Mouse (Mus musculus) inflammation-experienced regulatory T-cells (primary cell): Measurements from ENCODE around the gene Ddt. TPM values are rescaled to one million over a fixed set of nuclear protein-coding genes. Genes with fewer than 3 reads are reported as not detected.

Experiments used
- polyA plus RNA-seq, 2 experiments: library from polyadenylated mRNA; unstranded; fragments of 100-300 nt; shearing (Covaris generic); gene quantifications; one replicate each; pipeline ENCODE4 v1.2.1; 2017

Gene Ddt
- 10 to 100 TPM; 42.9 to 61.3 TPM for polyA plus RNA-seq

DNA sequence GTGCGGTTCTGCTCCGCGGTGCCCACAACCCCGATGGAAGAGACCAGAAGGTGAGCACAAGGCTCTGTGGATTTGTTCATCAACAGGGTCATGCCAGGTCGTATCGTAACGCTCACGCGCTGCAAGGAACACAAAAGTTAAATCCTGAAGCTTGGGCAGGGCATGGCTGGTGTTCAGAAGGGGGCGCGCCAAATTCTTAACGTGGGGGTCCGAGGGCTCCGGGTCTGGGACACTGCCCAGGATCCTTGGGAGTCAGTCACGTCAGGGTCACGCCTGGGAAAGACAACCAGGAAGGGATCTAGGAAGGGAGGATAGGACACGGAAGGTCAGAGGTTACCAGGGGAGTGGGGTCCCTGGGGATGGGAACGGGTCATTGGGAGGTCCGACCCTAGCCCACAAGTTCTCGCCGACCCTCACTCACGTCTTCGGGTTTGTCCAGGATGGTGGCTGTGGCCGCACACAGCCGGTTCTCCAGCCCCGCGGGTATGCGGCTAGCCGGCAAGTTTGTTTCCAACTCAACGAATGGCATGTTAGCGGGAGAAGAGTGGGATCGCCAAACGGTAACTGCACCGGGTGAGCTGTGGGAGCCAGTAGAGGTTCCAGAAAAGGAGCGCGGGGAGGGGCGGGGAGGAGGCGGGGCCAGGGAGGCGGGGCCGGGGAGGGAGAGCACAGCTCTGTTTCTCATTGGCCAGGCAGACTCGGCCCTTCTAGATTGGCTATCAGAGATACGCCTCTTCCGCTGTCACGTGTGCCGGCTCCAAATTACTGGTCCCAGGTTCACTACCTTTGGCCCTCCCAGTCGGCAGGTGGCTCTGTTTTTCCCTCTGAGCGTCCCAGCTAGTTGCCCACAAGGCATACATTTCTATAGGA lies at the start of gene Ddt:
Ddt (minus strand) TSS at position 620 of the 870 bp plus-strand sequence.

GRCm38 (mm10) chr10:75822443-75822842 lies 49.2 kb upstream of the Ddt start, which contains the start of gene Gstt4:
TSS of gene Gstt4 (minus strand) at chr10:75822543.

DNA sequence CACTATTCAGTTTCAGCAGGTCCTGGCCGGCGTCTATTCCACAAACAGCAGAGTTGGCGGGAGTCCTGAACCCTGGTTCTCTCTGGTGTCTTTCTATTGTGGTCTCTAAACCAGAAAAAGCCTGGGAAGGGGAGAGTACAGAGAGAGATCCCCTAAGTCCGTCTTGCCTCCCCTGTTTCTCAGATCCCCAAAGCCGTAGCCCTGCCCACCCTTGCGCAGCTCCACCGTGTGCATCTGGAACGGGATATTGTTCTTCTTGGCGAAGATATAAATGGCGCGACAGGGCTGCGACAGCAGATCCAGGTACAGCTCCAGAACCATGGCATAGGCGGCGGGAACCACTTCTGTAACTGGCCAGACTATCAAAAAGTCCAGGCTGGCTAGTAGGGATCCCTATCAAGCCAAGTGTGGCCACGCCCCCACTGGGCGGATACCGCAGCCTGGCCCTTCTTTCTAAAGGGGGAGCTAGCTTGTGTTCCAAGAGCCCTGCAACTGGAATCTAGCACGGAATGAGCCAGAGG lies 25.0 kb upstream of the Ddt start, which contains the start of gene Gstt1:
Gstt1 (minus strand) TSS at position 409 of the 521 bp plus-strand sequence.

GRCm38 (mm10) chr10:75780769-75781578 lies 7.8 kb upstream of the Ddt start, which contains the start of the genes Gm20441 and Gstt3:
TSS of gene Gm20441 (minus strand) at chr10:75780954.
TSS of gene Gstt3 (minus strand) at chr10:75781414.

DNA sequence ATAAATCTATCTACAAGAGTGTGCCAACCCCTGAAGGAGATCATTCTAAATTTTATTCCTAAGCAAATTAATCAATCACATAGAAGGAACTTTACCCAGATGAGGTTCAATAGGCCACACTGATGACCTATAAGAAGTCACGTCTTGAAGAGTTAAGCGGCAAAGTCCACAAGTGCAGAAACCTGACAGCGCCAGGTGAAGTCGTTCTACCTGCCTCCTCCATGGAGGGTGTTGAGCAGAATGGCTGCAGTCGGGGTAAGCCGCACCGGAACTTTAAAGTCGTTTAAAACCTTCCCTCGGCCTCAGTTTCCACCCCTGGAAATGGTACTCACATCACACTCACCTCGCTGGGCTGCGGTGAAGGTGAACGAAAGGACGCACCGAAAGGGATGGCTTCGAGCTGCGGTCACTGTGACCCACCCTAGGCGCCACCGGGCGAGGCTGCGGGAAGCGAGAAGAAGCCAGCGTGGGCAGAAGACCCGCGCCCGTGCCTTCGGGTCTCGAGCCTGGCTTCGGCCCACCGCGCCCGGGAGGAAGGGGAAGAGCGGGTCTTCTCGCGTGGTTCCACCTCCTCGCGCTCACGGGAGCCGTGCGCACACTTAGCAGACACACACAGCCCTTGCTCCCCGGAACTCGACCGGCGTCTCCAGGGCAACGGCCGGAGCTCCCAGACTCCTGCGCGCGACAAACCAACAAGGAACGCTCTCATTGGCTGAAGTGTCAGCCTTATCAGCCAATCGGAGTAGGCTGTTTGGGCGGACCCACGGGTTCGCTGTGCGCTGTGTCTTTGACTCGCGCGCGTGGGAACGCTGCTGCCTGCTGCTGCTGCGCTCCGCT lies 9.3 kb downstream of the Ddt start, which contains the start of gene Cabin1:
Cabin1 (minus strand) TSS at position 660 of the 837 bp plus-strand sequence.

Other genes with a start within 250 kb of the Ddt start
- gene Lrrc75b, start 213.1 kb downstream of the Ddt start, polyA plus RNA-seq: 1 to 10 TPM in 1 of 2 experiments, under 1 TPM in 1; 0.80 to 9.4 TPM
- gene Ggt1, start 211.8 kb downstream of the Ddt start, polyA plus RNA-seq: 10 to 100 TPM in 1 of 2 experiments, 1 to 10 TPM in 1; 1.1 to 17.4 TPM
- 10 to 100 TPM in 1 of 2 experiments, under 1 TPM in 1; 0.37 to 14.6 TPM for gene Ggt5, start 184.1 kb downstream of the Ddt start, polyA plus RNA-seq
- gene Susd2, start 129.4 kb downstream of the Ddt start, polyA plus RNA-seq: 10 to 100 TPM; 30.9 to 31.3 TPM
- gene Cabin1, start 9.1 kb downstream of the Ddt start, polyA plus RNA-seq: 10 to 100 TPM; 47.2 to 65.3 TPM
- gene Gm20441, start 7.5 kb upstream of the Ddt start, polyA plus RNA-seq: not detected
- 10 to 100 TPM; 10.3 to 11.1 TPM for gene Gstt3, start 8.0 kb upstream of the Ddt start, polyA plus RNA-seq
- 1 to 10 TPM in 1 of 2 experiments, under 1 TPM in 1; 0.55 to 1.1 TPM for gene Gstt1, start 25.2 kb upstream of the Ddt start, polyA plus RNA-seq
- not detected for gene Gstt4, start 49.1 kb upstream of the Ddt start, polyA plus RNA-seq
- 10 to 100 TPM; 43.6 to 48.6 TPM for gene Gstt2, start 64.0 kb upstream of the Ddt start, polyA plus RNA-seq
- 100 to 1,000 TPM; 429 to 460 TPM for gene Mif, start 86.8 kb upstream of the Ddt start, polyA plus RNA-seq
- 1 to 10 TPM; 2.4 to 5.9 TPM for gene Derl3, start 120.0 kb upstream of the Ddt start, polyA plus RNA-seq
- gene Smarcb1, start 148.2 kb upstream of the Ddt start, polyA plus RNA-seq: 10 to 100 TPM; 89.6 to 97.4 TPM
- 100 to 1,000 TPM in 1 of 2 experiments, 10 to 100 TPM in 1; 47.4 to 109 TPM for gene Chchd10, start 159.7 kb upstream of the Ddt start, polyA plus RNA-seq
- gene Mmp11, start 163.1 kb upstream of the Ddt start, polyA plus RNA-seq: 10 to 100 TPM in 1 of 2 experiments, 1 to 10 TPM in 1; 6.4 to 10.9 TPM
- under 1 TPM in 1 of 2 experiments, not detected in 1; 0.40 TPM for gene Gm867, start 167.3 kb upstream of the Ddt start, polyA plus RNA-seq
- 1 to 10 TPM in 1 of 2 experiments, under 1 TPM in 1; 0.87 to 2.4 TPM for gene Vpreb3, start 169.6 kb upstream of the Ddt start, polyA plus RNA-seq
- 1 to 10 TPM in 1 of 2 experiments, under 1 TPM in 1; 0.96 to 1.3 TPM for gene Gm5134, start 181.1 kb upstream of the Ddt start, polyA plus RNA-seq